Mouse (Mus musculus) mouse embryonic stem cell (cell line): Measurements from ENCODE around the gene 4931428F04Rik.
"Not testable (repeated sequence)": the region's sequence is repeated elsewhere in the genome, so short reads cannot be mapped to it uniquely, and the experiment has no call there.

Experiments
- in situ Hi-C, 2 experiments: fragments of 300-500 bp; cut with MboI; formaldehyde crosslinking; loops; 1 replicate in 1 of 2; 3 replicates in 1 of 2; pipeline ENCODE4 v1.14.3; 2019 to 2020; ENCODE audit warnings: low sequenced_read_pairs in 2 of 2, low pct_unique_long_range_greater_than_20kb in 1 of 2, mixed read lengths in 1 of 2; ENCODE audit not compliant: unreplicated experiment in 1 of 2

4931428F04Rik gene

GRCm38 (mm10) chr8:105254152-105254965, 35.3 kb downstream of the 4931428F04Rik start:
- in situ Hi-C loops: no loop called here

- in situ Hi-C loops: no loop called here
These were observed 35.9 kb downstream of the 4931428F04Rik start for GRCm38 (mm10) chr8:105253766-105254151.

GRCm38 (mm10) chr8:105252680-105253537, 36.8 kb downstream of the 4931428F04Rik start:
- in situ Hi-C loops: no loop called here

- in situ Hi-C loops: no loop called here
These were observed 37.7 kb downstream of the 4931428F04Rik start for GRCm38 (mm10) chr8:105251954-105252353.

GRCm38 (mm10) chr8:105241016-105241415, 48.6 kb downstream of the 4931428F04Rik start:
- in situ Hi-C loops: no loop called here

GRCm38 (mm10) chr8:105237442-105238142, 52.1 kb downstream of the 4931428F04Rik start:
- in situ Hi-C loops: no loop called here

- in situ Hi-C loops: no loop called here
These were observed 54.5 kb downstream of the 4931428F04Rik start for GRCm38 (mm10) chr8:105235206-105235605.

GRCm38 (mm10) chr8:105233126-105233935, 56.3 kb downstream of the 4931428F04Rik start:
- in situ Hi-C loops: no loop called here

- in situ Hi-C loops: not testable (repeated sequence)
These were observed 57.4 kb downstream of the 4931428F04Rik start for GRCm38 (mm10) chr8:105232321-105232693.

GRCm38 (mm10) chr8:105231503-105232320, 58.0 kb downstream of the 4931428F04Rik start:
- in situ Hi-C loops: no loop called here
